In genomic region chr5:124781696-124782095, GRCm38 (mm10) we compare ENCODE assay signal across 20 mouse cellular contexts. TPM values are rescaled to one million over a fixed set of nuclear protein-coding genes. Genes with fewer than 3 reads are reported as not detected.
"Had no signal": no experiment of that assay in that cellular context is flagged by ENCODE, and none has a peak within 500 bp of the region (broad histone marks: within the 10 kb centered on the region; RNA-seq: fewer than 3 reads in every experiment).

No protein-coding gene starts in this region.

- H3K4me2 ChIP-seq: lung, embryonic 14.5 days; midbrain, embryonic 12.5 days; neural tube, embryonic 13.5 days; neural tube, embryonic 15.5 days had no signal

- H3K9ac ChIP-seq: lung, embryonic 14.5 days; midbrain, embryonic 12.5 days; neural tube, embryonic 13.5 days; neural tube, embryonic 15.5 days had no signal

- H3K4me1 ChIP-seq: midbrain, embryonic 10.5 days; midbrain, embryonic 12.5 days; neural tube, embryonic 13.5 days; neural tube, embryonic 15.5 days had no signal

- ATAC-seq: midbrain, embryonic 16.5 days had no signal

- H3K4me3 ChIP-seq: midbrain, embryonic 10.5 days; midbrain, embryonic 12.5 days; myocyte; neural tube, embryonic 13.5 days; neural tube, embryonic 15.5 days had no signal

- H3K36me3 ChIP-seq: midbrain, embryonic 10.5 days; midbrain, embryonic 12.5 days; neural tube, embryonic 13.5 days; neural tube, embryonic 15.5 days had no signal

- H3K27ac ChIP-seq: midbrain, embryonic 10.5 days; midbrain, embryonic 12.5 days; neural tube, embryonic 13.5 days; neural tube, embryonic 15.5 days had no signal

- DNase-seq: lung, adult 18-20 months; lung, embryonic 14.5 days; lung, postnatal 10 days; lung, postnatal 4 days; midbrain, embryonic 14.5 days; retina, postnatal 1 day; right cerebral cortex, adult 18-20 months; right cerebral cortex, postnatal 25 days; right cerebral cortex, postnatal 4 days; spleen, adult 18-20 months; thymus, adult 18-20 months; thymus, postnatal 14 days; thymus, postnatal 36 days had no signal

- H3K9me3 ChIP-seq: neural tube, embryonic 15.5 days had no signal

- H3K27me3 ChIP-seq: midbrain, embryonic 12.5 days; neural tube, embryonic 13.5 days; neural tube, embryonic 15.5 days had no signal

RNA-seq across cellular contexts. Expression of gene Dnah10, which starts 56.8 kb away (rescaled TPM):
- total RNA-seq: megakaryocyte-erythroid progenitor cell, adult 5-6 weeks had no signal
